Mouse (Mus musculus) forebrain, embryonic 15.5 days (tissue): Measurements from ENCODE around the gene Hoxc10. TPM values are rescaled to one million over a fixed set of nuclear protein-coding genes. Genes with fewer than 3 reads are reported as not detected.

Experiments used
- ATAC-seq: fragments of 200-750 bp; cut with Nextera tagmentation; replicated peaks from 2 replicates; pipeline ENCODE4 v1.8.0; 2017; ENCODE audit warnings: mild to moderate bottlenecking, moderate TSS enrichment, moderate library complexity
- H3K27ac ChIP-seq: fragments of 300-500 bp; sonication (generic); replicated peaks from 2 replicates; pipeline ENCODE4 v1.5.1; 2015; ENCODE audit warnings: mild to moderate bottlenecking, inconsistent platforms
- H3K27me3 ChIP-seq: fragments of 300-500 bp; sonication (generic); 2 replicates; pipeline ENCODE4 v1.6.1; 2015; ENCODE audit warnings: inconsistent platforms
- H3K36me3 ChIP-seq: fragments of 300-500 bp; sonication (generic); 2 replicates; pipeline ENCODE4 v1.6.1; 2015; ENCODE audit warnings: mild to moderate bottlenecking, inconsistent platforms
- H3K4me1 ChIP-seq: fragments of 300-500 bp; sonication (generic); 2 replicates; pipeline ENCODE4 v1.6.1; 2015; ENCODE audit warnings: inconsistent platforms
- H3K4me2 ChIP-seq: fragments of 300-500 bp; sonication (generic); replicated peaks from 2 replicates; pipeline ENCODE4 v1.6.1; 2015; ENCODE audit warnings: mild to moderate bottlenecking, inconsistent platforms
- H3K4me3 ChIP-seq: fragments of 300-500 bp; sonication (generic); 2 replicates; pipeline ENCODE4 v1.5.1; 2015; ENCODE audit warnings: mild to moderate bottlenecking, inconsistent platforms
- H3K9ac ChIP-seq: fragments of 300-500 bp; sonication (generic); replicated peaks from 2 replicates; pipeline ENCODE4 v1.6.1; 2015; ENCODE audit warnings: mild to moderate bottlenecking, inconsistent platforms
- H3K9me3 ChIP-seq: fragments of 300-500 bp; sonication (generic); 2 replicates; pipeline ENCODE4 v1.6.1; 2016; ENCODE audit warnings: inconsistent platforms
- WGBS: fragments of 180-500 bp; shearing (Covaris S2); methylation state at CpG from one replicate; pipeline ENCODE4 v1.1.7; 2015; ENCODE audit warnings: mixed read lengths; 5-methylcytosine and 5-hydroxymethylcytosine counted together
- polyA plus RNA-seq: library from polyadenylated mRNA; unstranded; fragments of >200 nt; fragmentation: Nextera tagmentation; extraction: Ambion mirVana; gene quantifications from 2 replicates; pipeline ENCODE4 v1.2.1, GENCODE M21; 2015

Gene Hoxc10
- polyA plus RNA-seq, 1 experiment from 2014 or later: not detected

DNA sequence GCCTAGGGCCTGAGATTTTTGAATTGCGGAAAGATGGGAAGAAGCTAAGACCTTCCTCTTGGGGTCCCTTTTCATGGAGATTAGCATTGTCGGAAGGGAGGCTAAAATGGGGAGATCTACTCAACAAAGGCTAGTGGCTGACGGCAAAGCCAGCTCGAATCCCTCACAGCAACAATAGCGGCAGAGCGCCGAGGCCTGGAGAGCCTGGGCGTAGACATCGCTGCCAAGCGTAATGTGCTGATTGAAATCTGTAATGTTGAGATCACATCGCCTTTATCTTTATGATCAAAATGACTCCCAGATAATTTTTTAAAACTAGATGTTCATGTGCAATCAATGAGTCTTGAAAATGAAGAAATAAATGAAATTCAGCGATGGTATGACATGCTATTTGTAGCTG is 32.2 kb upstream of the Hoxc10 start:
- Histone ChIP-seq H3K27me3 (peaks cover 100% of the 10 kb centered on the region), H3K9me3 (no peaks in the 10 kb centered on the region), H3K4me1 (no peaks in the 10 kb centered on the region), H3K4me2 (no peak overlapping the region), H3K9ac (no peak overlapping the region), H3K36me3 (no peaks in the 10 kb centered on the region), H3K27ac (no peak overlapping the region), H3K4me3 (no peak overlapping the region)
- WGBS: 1% methylated on average over 12 of the region's 12 CpGs
- no peak for ATAC-seq

- Histone ChIP-seq H3K4me2 (no peak overlapping the region), H3K27ac (no peak overlapping the region), H3K9me3 (no peaks in the 10 kb centered on the region), H3K4me3 (no peak overlapping the region), H3K9ac (no peak overlapping the region), H3K27me3 (peaks cover 100% of the 10 kb centered on the region), H3K4me1 (no peaks in the 10 kb centered on the region), H3K36me3 (no peaks in the 10 kb centered on the region)
- no peak for ATAC-seq
- WGBS: 1% methylated on average over 27 of the region's 27 CpGs
These were observed 31.7 kb upstream of the Hoxc10 start for GRCm38 (mm10) chr15:102934897-102935296.

- Histone ChIP-seq H3K27me3 (peaks cover 100% of the 10 kb centered on the region), H3K27ac (no peak within 1 kb of the TSS), H3K4me3 (no peak within 1 kb of the TSS), H3K9me3 (no peaks in the 10 kb centered on the region), H3K4me1 (no peaks in the 10 kb centered on the region), H3K36me3 (no peaks in the 10 kb centered on the region), H3K9ac (no peak within 1 kb of the TSS), H3K4me2 (no peak within 1 kb of the TSS)
- no peak for ATAC-seq
- WGBS: under 1% methylated on average over 31 of the region's 31 CpGs
These were observed 30.2 kb upstream of the Hoxc10 start, which contains the start of gene Hoxc12 for GRCm38 (mm10) chr15:102936279-102936972. Hoxc12 (plus strand) TSS chr15:102936757.

GRCm38 (mm10) chr15:102937036-102937666 is 29.4 kb upstream of the Hoxc10 start:
- Histone ChIP-seq H3K4me1 (no peaks in the 10 kb centered on the region), H3K9ac (no peak overlapping the region), H3K4me2 (no peak overlapping the region), H3K27me3 (peaks cover 100% of the 10 kb centered on the region), H3K36me3 (no peaks in the 10 kb centered on the region), H3K4me3 (no peak overlapping the region), H3K9me3 (no peaks in the 10 kb centered on the region), H3K27ac (no peak overlapping the region)
- WGBS: under 1% methylated on average over 50 of the region's 50 CpGs
- ATAC-seq: no peak

GRCm38 (mm10) chr15:102939256-102940155 is 27.1 kb upstream of the Hoxc10 start:
- no peaks in the 10 kb centered on the region for H3K9me3 ChIP-seq
- no peak overlapping the region for H3K4me3 ChIP-seq
- 1% methylated on average over 34 of the region's 34 CpGs for WGBS
- H3K27me3 ChIP-seq: peaks cover 99% of the 10 kb centered on the region
- no peak overlapping the region for H3K9ac ChIP-seq
- H3K27ac ChIP-seq: no peak overlapping the region
- no peak overlapping the region for H3K4me2 ChIP-seq
- H3K4me1 ChIP-seq: peaks cover 6% of the 10 kb centered on the region; the same call in 1 of the 2 replicates
- no peak for ATAC-seq
- no peaks in the 10 kb centered on the region for H3K36me3 ChIP-seq

DNA sequence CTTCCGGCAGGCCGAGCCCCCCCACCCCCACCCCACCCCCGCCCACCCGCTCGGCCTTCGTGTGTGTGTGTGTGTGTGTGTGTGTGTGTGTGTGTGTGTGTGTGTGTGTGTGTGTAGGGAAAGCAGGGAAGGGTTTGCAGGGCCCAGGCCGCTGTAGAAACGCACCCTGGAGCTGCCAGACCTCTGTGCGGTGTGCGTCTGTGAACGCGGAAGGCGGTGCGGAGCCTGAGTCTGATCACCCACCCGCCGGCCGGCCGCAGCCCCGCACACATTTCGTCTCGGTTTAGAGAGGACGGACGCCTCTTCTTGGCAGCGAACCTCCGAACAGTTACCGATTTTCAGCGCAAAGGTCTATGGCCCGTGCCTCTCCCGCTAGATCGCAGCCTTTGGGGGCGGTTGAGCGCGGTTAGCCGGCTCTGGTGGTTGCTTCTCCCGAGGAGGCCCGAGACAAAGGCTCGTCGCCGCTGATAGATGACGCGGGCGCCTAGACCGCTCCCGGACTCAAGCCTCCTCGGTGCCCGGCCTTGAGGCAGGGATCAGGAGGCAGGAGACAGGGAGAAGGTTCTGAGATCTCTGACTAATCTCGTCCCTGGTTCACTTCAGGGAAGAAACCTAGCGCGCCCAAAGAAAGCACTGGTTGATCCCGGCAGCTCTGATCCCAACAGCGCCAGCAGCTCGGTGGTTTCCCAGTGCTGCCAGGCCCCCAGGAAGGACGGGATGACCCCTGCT is 23.7 kb upstream of the Hoxc10 start:
- no peak overlapping the region for H3K9ac ChIP-seq
- no peaks in the 10 kb centered on the region for H3K36me3 ChIP-seq
- no peaks in the 10 kb centered on the region for H3K9me3 ChIP-seq
- peak overlapping the region; percentile 13 for H3K4me3 ChIP-seq
- H3K4me2 ChIP-seq: peak overlapping the region; percentile 26
- ATAC-seq: no peak
- WGBS: under 1% methylated on average over 52 of the region's 53 CpGs
- no peak overlapping the region for H3K27ac ChIP-seq
- peaks cover 6% of the 10 kb centered on the region; the same call in 1 of the 2 replicates for H3K4me1 ChIP-seq
- H3K27me3 ChIP-seq: peaks cover 99% of the 10 kb centered on the region

GRCm38 (mm10) chr15:102943468-102943813 is 23.2 kb upstream of the Hoxc10 start:
- under 1% methylated on average over 5 of the region's 5 CpGs for WGBS
- Histone ChIP-seq H3K4me2 (no peak overlapping the region), H3K27me3 (peaks cover 99% of the 10 kb centered on the region), H3K4me3 (peak overlapping the region; percentile 13; the same call in 1 of the 2 replicates), H3K27ac (no peak overlapping the region), H3K4me1 (peaks cover 6% of the 10 kb centered on the region; the same call in 1 of the 2 replicates), H3K9ac (no peak overlapping the region), H3K9me3 (no peaks in the 10 kb centered on the region), H3K36me3 (no peaks in the 10 kb centered on the region)
- ATAC-seq: no peak

DNA sequence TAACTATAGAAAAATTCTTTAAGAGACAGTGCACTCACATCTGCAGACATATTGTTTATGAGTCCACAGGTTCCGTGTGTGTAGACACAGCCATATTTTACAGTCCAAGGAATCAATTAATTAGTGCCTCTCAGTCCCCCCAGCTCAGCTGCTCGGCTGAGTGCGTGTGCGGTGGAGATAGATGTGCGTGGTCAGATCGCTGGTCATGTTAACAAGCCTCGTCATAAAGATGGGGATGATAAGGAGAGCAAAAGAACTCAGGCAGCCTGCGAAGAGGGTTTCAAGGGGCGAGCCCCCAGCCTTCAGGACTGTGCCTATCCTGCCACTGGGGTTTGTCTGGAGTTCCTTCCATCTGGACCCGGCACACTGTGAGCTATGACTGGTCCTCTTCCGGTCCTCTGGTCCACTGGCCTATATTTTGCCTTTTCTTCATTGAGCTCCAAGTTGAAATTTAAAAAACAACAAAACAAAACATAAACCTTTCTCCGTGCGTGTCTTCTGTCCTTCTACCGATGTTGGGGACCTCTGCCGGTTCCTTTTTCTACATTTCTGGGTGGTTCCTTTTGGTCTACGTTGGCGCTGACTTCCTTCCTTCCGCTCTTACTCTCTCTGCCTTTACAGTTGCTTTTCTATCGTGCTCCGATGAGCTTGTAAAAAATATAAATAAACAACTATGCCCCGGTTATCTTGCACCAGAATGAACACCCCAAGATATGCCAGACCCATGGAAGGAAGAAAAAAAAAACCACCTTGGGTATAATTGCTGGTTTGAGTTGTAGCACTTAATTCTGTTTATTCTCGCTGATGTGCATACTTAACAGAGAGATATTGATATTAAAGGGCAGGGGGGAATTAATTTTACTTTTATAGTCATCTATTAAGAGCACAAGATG is 21.2 kb upstream of the Hoxc10 start:
- 11% methylated on average over 22 of the region's 22 CpGs for WGBS
- peaks cover 97% of the 10 kb centered on the region for H3K27me3 ChIP-seq
- no peak for ATAC-seq

GRCm38 (mm10) chr15:102947276-102947675 is 19.3 kb upstream of the Hoxc10 start:
- Histone ChIP-seq H3K27ac (no peak overlapping the region), H3K27me3 (peaks cover 96% of the 10 kb centered on the region), H3K4me1 (peaks cover 6% of the 10 kb centered on the region; the same call in 1 of the 2 replicates), H3K4me2 (no peak overlapping the region), H3K36me3 (no peaks in the 10 kb centered on the region), H3K4me3 (no peak overlapping the region), H3K9me3 (no peaks in the 10 kb centered on the region), H3K9ac (no peak overlapping the region)
- no peak for ATAC-seq
- WGBS: 1% methylated on average over 9 of the region's 9 CpGs

More for the DNA sequence above, 21.2 kb upstream of the Hoxc10 start:
- H3K4me2 ChIP-seq: no peak overlapping the region
- H3K36me3 ChIP-seq: no peaks in the 10 kb centered on the region
- no peaks in the 10 kb centered on the region for H3K9me3 ChIP-seq
- H3K4me1 ChIP-seq: peaks cover 6% of the 10 kb centered on the region; the same call in 1 of the 2 replicates
- no peak overlapping the region for H3K27ac ChIP-seq
- H3K9ac ChIP-seq: no peak overlapping the region
- H3K4me3 ChIP-seq: no peak overlapping the region

GRCm38 (mm10) chr15:102948842-102949241 is 17.8 kb upstream of the Hoxc10 start:
- no peak overlapping the region for H3K9ac ChIP-seq
- no peak for ATAC-seq
- 6% methylated on average over 2 of the region's 2 CpGs for WGBS

DNA sequence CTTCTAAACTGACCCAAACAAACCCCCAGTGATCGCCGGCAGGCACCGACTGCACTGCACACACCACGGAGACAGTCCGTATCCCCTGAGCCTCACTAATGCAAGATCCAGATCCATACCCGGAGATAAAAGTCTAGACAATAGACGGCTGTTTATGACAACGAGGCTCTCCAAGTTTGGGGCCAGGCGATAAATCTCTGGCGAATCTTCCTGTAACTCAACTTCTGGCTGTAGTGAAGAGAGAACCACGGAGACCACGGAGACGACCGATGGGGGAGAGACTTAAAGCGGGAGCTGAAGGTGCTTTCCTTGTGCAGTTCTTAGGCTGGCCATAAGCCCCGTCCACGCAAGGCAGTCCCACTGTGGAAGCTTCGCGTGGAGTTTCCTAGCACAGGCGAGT is 16.9 kb upstream of the Hoxc10 start:
- Histone ChIP-seq H3K9me3 (no peaks in the 10 kb centered on the region), H3K4me3 (no peak overlapping the region), H3K4me1 (no peaks in the 10 kb centered on the region), H3K4me2 (no peak overlapping the region), H3K27ac (no peak overlapping the region), H3K36me3 (no peaks in the 10 kb centered on the region), H3K9ac (no peak overlapping the region), H3K27me3 (peaks cover 96% of the 10 kb centered on the region)
- no peak for ATAC-seq
- WGBS: 2% methylated on average over 20 of the region's 20 CpGs

More at GRCm38 (mm10) chr15:102948842-102949241, 17.8 kb upstream of the Hoxc10 start:
- Histone ChIP-seq H3K4me1 (no peaks in the 10 kb centered on the region), H3K27ac (no peak overlapping the region), H3K4me3 (no peak overlapping the region), H3K4me2 (no peak overlapping the region), H3K27me3 (peaks cover 98% of the 10 kb centered on the region), H3K36me3 (no peaks in the 10 kb centered on the region), H3K9me3 (no peaks in the 10 kb centered on the region)
